Mouse (Mus musculus) heart, adult 8-10 months (tissue): ENCODE data around the gene Qpct. TPM values are rescaled to one million over a fixed set of nuclear protein-coding genes. Genes with fewer than 3 reads are reported as not detected.
"Not testable (repeated sequence)": the region's sequence is repeated elsewhere in the genome, so short reads cannot be mapped to it uniquely, and the experiment has no call there.

Source experiments
- DNase-seq: peaks from one replicate; pipeline ENCODE4 v3.0.0; 2022; ENCODE audit warnings: low spot score
- total RNA-seq, 4 experiments: library from RNA; stranded (reverse); gene quantifications; 2 replicates each; pipeline ENCODE4 v1.2.4; 2022

Gene Qpct
- total RNA-seq, 4 experiments from 2014 or later, result 3.7 to 4.7 (median 4.5) TPM

- no peak for DNase-seq
These were observed 18.2 kb downstream of the Qpct start for GRCm38 (mm10) chr17:79069766-79070480.

GRCm38 (mm10) chr17:79071951-79072350 is 20.2 kb downstream of the Qpct start:
- no peak for DNase-seq

GRCm38 (mm10) chr17:79076974-79077847 is 25.5 kb downstream of the Qpct start:
- DNase-seq, result no peak

- no peak for DNase-seq
These were observed 26.1 kb downstream of the Qpct start for GRCm38 (mm10) chr17:79077848-79078146.

GRCm38 (mm10) chr17:79078248-79078647 is 26.5 kb downstream of the Qpct start:
- DNase-seq, result no peak

GRCm38 (mm10) chr17:79091710-79092109 is 40.0 kb downstream of the Qpct start:
- DNase-seq, result no peak

- DNase-seq, result no peak
These were observed 41.7 kb downstream of the Qpct start for GRCm38 (mm10) chr17:79093286-79093975.

- no peak for DNase-seq
These were observed 43.9 kb downstream of the Qpct start for GRCm38 (mm10) chr17:79095624-79096023.

GRCm38 (mm10) chr17:79099866-79100265 is 48.2 kb downstream of the Qpct start:
- peak; percentile 3 for DNase-seq

GRCm38 (mm10) chr17:79108238-79108637 is 56.5 kb downstream of the Qpct start:
- no peak for DNase-seq

GRCm38 (mm10) chr17:79109576-79109975 is 57.9 kb downstream of the Qpct start:
- no peak for DNase-seq

- peak; percentile 34 for DNase-seq
These were observed 59.2 kb downstream of the Qpct start for GRCm38 (mm10) chr17:79110936-79111348.

- not testable (repeated sequence) for DNase-seq
These were observed 63.5 kb downstream of the Qpct start for GRCm38 (mm10) chr17:79115248-79115647.

GRCm38 (mm10) chr17:79119066-79119465 is 67.4 kb downstream of the Qpct start:
- no peak for DNase-seq

GRCm38 (mm10) chr17:79120269-79120668 is 68.6 kb downstream of the Qpct start:
- DNase-seq, result no peak

- no peak for DNase-seq
These were observed 82.0 kb downstream of the Qpct start for GRCm38 (mm10) chr17:79133740-79134139.

- peak; percentile 16 for DNase-seq
These were observed 84.1 kb downstream of the Qpct start for GRCm38 (mm10) chr17:79135826-79136225.

- DNase-seq, result peak; percentile 21
These were observed 84.7 kb downstream of the Qpct start for GRCm38 (mm10) chr17:79136401-79136800.
